Mouse (Mus musculus): ENCODE data around the gene D130052B06Rik. TPM values are rescaled to one million over a fixed set of nuclear protein-coding genes. Genes with fewer than 3 reads are reported as not detected.

D130052B06Rik gene
- total RNA-seq, 2 experiments from 2014 or later = not detected

GRCm38 (mm10) chr11:33655861-33656593 is 56.9 kb downstream of the D130052B06Rik start:
- DNase-seq (ENCODE audit: low spot score in 2 of 2) = no peak
- intact Hi-C loops (cut with DNase I) = no loop called here

- DNase-seq (ENCODE audit: low spot score in 2 of 2) = no peak
- intact Hi-C loops (cut with DNase I) = no loop called here
These were observed 61.2 kb downstream of the D130052B06Rik start for GRCm38 (mm10) chr11:33660016-33660913.

GRCm38 (mm10) chr11:33663599-33663998 is 64.5 kb downstream of the D130052B06Rik start:
- no peak for DNase-seq (ENCODE audit: low spot score in 2 of 2)
- intact Hi-C loops (cut with DNase I) = no loop called here

GRCm38 (mm10) chr11:33668376-33668775 is 69.3 kb downstream of the D130052B06Rik start:
- intact Hi-C loops (cut with DNase I) = no loop called here
- no peak for DNase-seq (ENCODE audit: low spot score in 2 of 2)

- intact Hi-C loops (cut with DNase I) = no loop called here
- DNase-seq (ENCODE audit: low spot score in 2 of 2) = no peak
These were observed 71.2 kb downstream of the D130052B06Rik start for GRCm38 (mm10) chr11:33670105-33670965.

Other genes with a start within 250 kb of the D130052B06Rik start
- gene Ranbp17, start 85.6 kb upstream of the D130052B06Rik start, total RNA-seq (2021) = 1 to 10 TPM; 6.0 to 8.0 TPM
- not detected for gene Gabrp, start 20.3 kb upstream of the D130052B06Rik start, total RNA-seq (2021)